Mouse (Mus musculus): ENCODE data around the gene Zswim7. TPM values are rescaled to one million over a fixed set of nuclear protein-coding genes. Genes with fewer than 3 reads are reported as not detected.
A peak's percentile ranks its signal among the peaks of the same experiment; 100 is the strongest.

Zswim7 gene
- polyA plus RNA-seq (2014; fragmentation: Nextera tagmentation; extraction: Ambion mirVana) = 21.0 and 22.0 TPM in 2 replicates

- Histone ChIP-seq H3K4me3 (ENCODE audit: low read depth, low read length) (peak within 1 kb of the TSS; percentile 98), H3K9ac (replicated peaks; ENCODE audit: low read depth, low read length) (peak within 1 kb of the TSS; percentile 86), H3K4me2 (ENCODE audit: low read depth, low read length) (peak within 1 kb of the TSS; percentile 65), H3K4me1 (ENCODE audit: control insufficient read depth, insufficient read depth, low read length) (no peaks in the 10 kb centered on the region), H3K9me3 (ENCODE audit: control insufficient read depth, low read length) (no peaks in the 10 kb centered on the region), H3K27ac (ENCODE audit: low read depth, low read length) (peak within 1 kb of the TSS; percentile 94), H3K36me3 (ENCODE audit: control insufficient read depth, insufficient read depth, low read length) (peaks cover 8% of the 10 kb centered on the region; the same call in 1 of the 2 replicates), H3K27me3 (ENCODE audit: control insufficient read depth, insufficient read depth, low read length) (peaks cover 2% of the 10 kb centered on the region; the same call in 1 of the 2 replicates)
- WGBS = under 1% methylated on average over 58 of the region's 68 CpGs
- ATAC-seq (ENCODE audit: low read depth) = peak; percentile 96
Observed at GRCm38 (mm10) chr11:62280675-62281600, at the start of gene Zswim7, which contains the start of gene Ttc19. Zswim7 (minus strand) TSS chr11:62281375. Ttc19 (plus strand) TSS chr11:62281473.

GRCm38 (mm10) chr11:62323659-62324058 lies 42.5 kb upstream of the Zswim7 start:
- Histone ChIP-seq H3K4me3 (ENCODE audit: low read depth, low read length) (no peak overlapping the region), H3K27ac (ENCODE audit: low read depth, low read length) (no peak overlapping the region)

GRCm38 (mm10) chr11:62320097-62320496 lies 38.9 kb upstream of the Zswim7 start:
- 87% methylated on average over 3 of the region's 3 CpGs for WGBS
- H3K27ac ChIP-seq (ENCODE audit: low read depth, low read length) = no peak overlapping the region
- no peak overlapping the region for H3K4me3 ChIP-seq (ENCODE audit: low read depth, low read length)
- ATAC-seq (ENCODE audit: low read depth) = no peak
- peaks cover 68% of the 10 kb centered on the region for H3K36me3 ChIP-seq (ENCODE audit: control insufficient read depth, insufficient read depth, low read length)
- H3K9me3 ChIP-seq (ENCODE audit: control insufficient read depth, low read length) = no peaks in the 10 kb centered on the region
- H3K9ac ChIP-seq (replicated peaks; ENCODE audit: low read depth, low read length) = no peak overlapping the region
- no peaks in the 10 kb centered on the region for H3K27me3 ChIP-seq (ENCODE audit: control insufficient read depth, insufficient read depth, low read length)
- H3K4me1 ChIP-seq (ENCODE audit: control insufficient read depth, insufficient read depth, low read length) = no peaks in the 10 kb centered on the region
- no peak overlapping the region for H3K4me2 ChIP-seq (ENCODE audit: low read depth, low read length)

More at GRCm38 (mm10) chr11:62323659-62324058, 42.5 kb upstream of the Zswim7 start:
- no peaks in the 10 kb centered on the region for H3K27me3 ChIP-seq (ENCODE audit: control insufficient read depth, insufficient read depth, low read length)
- H3K36me3 ChIP-seq (ENCODE audit: control insufficient read depth, insufficient read depth, low read length) = peaks cover 71% of the 10 kb centered on the region
- H3K4me2 ChIP-seq (ENCODE audit: low read depth, low read length) = no peak overlapping the region
- H3K9ac ChIP-seq (replicated peaks; ENCODE audit: low read depth, low read length) = no peak overlapping the region
- 94% methylated on average over 3 of the region's 3 CpGs for WGBS
- no peaks in the 10 kb centered on the region for H3K9me3 ChIP-seq (ENCODE audit: control insufficient read depth, low read length)
- no peaks in the 10 kb centered on the region for H3K4me1 ChIP-seq (ENCODE audit: control insufficient read depth, insufficient read depth, low read length)
- ATAC-seq (ENCODE audit: low read depth) = no peak

GRCm38 (mm10) chr11:62317746-62318145 lies 36.6 kb upstream of the Zswim7 start:
- no peaks in the 10 kb centered on the region for H3K27me3 ChIP-seq (ENCODE audit: control insufficient read depth, insufficient read depth, low read length)
- H3K27ac ChIP-seq (ENCODE audit: low read depth, low read length) = no peak overlapping the region
- peaks cover 79% of the 10 kb centered on the region for H3K36me3 ChIP-seq (ENCODE audit: control insufficient read depth, insufficient read depth, low read length)
- no peaks in the 10 kb centered on the region for H3K9me3 ChIP-seq (ENCODE audit: control insufficient read depth, low read length)
- 85% methylated on average over 11 of the region's 11 CpGs for WGBS
- no peak overlapping the region for H3K4me3 ChIP-seq (ENCODE audit: low read depth, low read length)
- no peak for ATAC-seq (ENCODE audit: low read depth)
- H3K4me1 ChIP-seq (ENCODE audit: control insufficient read depth, insufficient read depth, low read length) = no peaks in the 10 kb centered on the region
- H3K4me2 ChIP-seq (ENCODE audit: low read depth, low read length) = no peak overlapping the region
- no peak overlapping the region for H3K9ac ChIP-seq (replicated peaks; ENCODE audit: low read depth, low read length)

- no peak overlapping the region for H3K4me3 ChIP-seq (ENCODE audit: low read depth, low read length)
- peaks cover 63% of the 10 kb centered on the region for H3K36me3 ChIP-seq (ENCODE audit: control insufficient read depth, insufficient read depth, low read length)
- 97% methylated on average over 5 of the region's 5 CpGs for WGBS
- no peaks in the 10 kb centered on the region for H3K9me3 ChIP-seq (ENCODE audit: control insufficient read depth, low read length)
- ATAC-seq (ENCODE audit: low read depth) = no peak
- H3K9ac ChIP-seq (replicated peaks; ENCODE audit: low read depth, low read length) = no peak overlapping the region
- no peak overlapping the region for H3K4me2 ChIP-seq (ENCODE audit: low read depth, low read length)
- H3K27ac ChIP-seq (ENCODE audit: low read depth, low read length) = no peak overlapping the region
- H3K4me1 ChIP-seq (ENCODE audit: control insufficient read depth, insufficient read depth, low read length) = no peaks in the 10 kb centered on the region
- no peaks in the 10 kb centered on the region for H3K27me3 ChIP-seq (ENCODE audit: control insufficient read depth, insufficient read depth, low read length)
Observed at GRCm38 (mm10) chr11:62314984-62315383, 33.8 kb upstream of the Zswim7 start.

- H3K27me3 ChIP-seq (ENCODE audit: control insufficient read depth, insufficient read depth, low read length) = no peaks in the 10 kb centered on the region
- no peak for ATAC-seq (ENCODE audit: low read depth)
- H3K9me3 ChIP-seq (ENCODE audit: control insufficient read depth, low read length) = no peaks in the 10 kb centered on the region
- H3K9ac ChIP-seq (replicated peaks; ENCODE audit: low read depth, low read length) = no peak overlapping the region
- H3K36me3 ChIP-seq (ENCODE audit: control insufficient read depth, insufficient read depth, low read length) = peaks cover 39% of the 10 kb centered on the region
- no peaks in the 10 kb centered on the region for H3K4me1 ChIP-seq (ENCODE audit: control insufficient read depth, insufficient read depth, low read length)
- no peak overlapping the region for H3K4me3 ChIP-seq (ENCODE audit: low read depth, low read length)
- 96% methylated on average over 2 of the region's 2 CpGs for WGBS
- no peak overlapping the region for H3K27ac ChIP-seq (ENCODE audit: low read depth, low read length)
- H3K4me2 ChIP-seq (ENCODE audit: low read depth, low read length) = no peak overlapping the region
Observed at GRCm38 (mm10) chr11:62309296-62309695, 28.1 kb upstream of the Zswim7 start.

- Histone ChIP-seq H3K27me3 (ENCODE audit: control insufficient read depth, insufficient read depth, low read length) (no peaks in the 10 kb centered on the region), H3K4me1 (ENCODE audit: control insufficient read depth, insufficient read depth, low read length) (no peaks in the 10 kb centered on the region), H3K9me3 (ENCODE audit: control insufficient read depth, low read length) (no peaks in the 10 kb centered on the region), H3K4me3 (ENCODE audit: low read depth, low read length) (no peak overlapping the region), H3K4me2 (ENCODE audit: low read depth, low read length) (no peak overlapping the region), H3K27ac (ENCODE audit: low read depth, low read length) (no peak overlapping the region), H3K36me3 (ENCODE audit: control insufficient read depth, insufficient read depth, low read length) (peaks cover 19% of the 10 kb centered on the region; the same call in 1 of the 2 replicates), H3K9ac (replicated peaks; ENCODE audit: low read depth, low read length) (no peak overlapping the region)
- no peak for ATAC-seq (ENCODE audit: low read depth)
- 90% methylated on average over 2 of the region's 2 CpGs for WGBS
Observed at GRCm38 (mm10) chr11:62305866-62306265, 24.7 kb upstream of the Zswim7 start.

GRCm38 (mm10) chr11:62298883-62299282 lies 17.7 kb upstream of the Zswim7 start:
- Histone ChIP-seq H3K4me1 (ENCODE audit: control insufficient read depth, insufficient read depth, low read length) (no peaks in the 10 kb centered on the region), H3K27ac (ENCODE audit: low read depth, low read length) (no peak overlapping the region), H3K27me3 (ENCODE audit: control insufficient read depth, insufficient read depth, low read length) (no peaks in the 10 kb centered on the region), H3K36me3 (ENCODE audit: control insufficient read depth, insufficient read depth, low read length) (peaks cover 21% of the 10 kb centered on the region), H3K9ac (replicated peaks; ENCODE audit: low read depth, low read length) (no peak overlapping the region), H3K4me2 (ENCODE audit: low read depth, low read length) (no peak overlapping the region), H3K4me3 (ENCODE audit: low read depth, low read length) (no peak overlapping the region), H3K9me3 (ENCODE audit: control insufficient read depth, low read length) (no peaks in the 10 kb centered on the region)
- no peak for ATAC-seq (ENCODE audit: low read depth)
- 87% methylated on average over 6 of the region's 6 CpGs for WGBS

- Histone ChIP-seq H3K4me3 (ENCODE audit: low read depth, low read length) (no peak overlapping the region), H3K27ac (ENCODE audit: low read depth, low read length) (no peak overlapping the region), H3K4me1 (ENCODE audit: control insufficient read depth, insufficient read depth, low read length) (no peaks in the 10 kb centered on the region), H3K27me3 (ENCODE audit: control insufficient read depth, insufficient read depth, low read length) (no peaks in the 10 kb centered on the region), H3K9me3 (ENCODE audit: control insufficient read depth, low read length) (no peaks in the 10 kb centered on the region), H3K9ac (replicated peaks; ENCODE audit: low read depth, low read length) (no peak overlapping the region), H3K4me2 (ENCODE audit: low read depth, low read length) (no peak overlapping the region), H3K36me3 (ENCODE audit: control insufficient read depth, insufficient read depth, low read length) (peaks cover 21% of the 10 kb centered on the region)
- 95% methylated on average over 2 of the region's 2 CpGs for WGBS
- ATAC-seq (ENCODE audit: low read depth) = no peak
Observed at GRCm38 (mm10) chr11:62294121-62294520, 12.9 kb upstream of the Zswim7 start.

Data from neural tube, embryonic 14.5 days (tissue).